Mouse (Mus musculus): Measurements from ENCODE around the gene Ap1b1. TPM values are rescaled to one million over a fixed set of nuclear protein-coding genes. Genes with fewer than 3 reads are reported as not detected.
A peak's percentile ranks its signal among the peaks of the same experiment; 100 is the strongest.

Ap1b1 gene
- total RNA-seq, 2 experiments from 2014 or later, result 41.3 to 48.7 TPM

DNA sequence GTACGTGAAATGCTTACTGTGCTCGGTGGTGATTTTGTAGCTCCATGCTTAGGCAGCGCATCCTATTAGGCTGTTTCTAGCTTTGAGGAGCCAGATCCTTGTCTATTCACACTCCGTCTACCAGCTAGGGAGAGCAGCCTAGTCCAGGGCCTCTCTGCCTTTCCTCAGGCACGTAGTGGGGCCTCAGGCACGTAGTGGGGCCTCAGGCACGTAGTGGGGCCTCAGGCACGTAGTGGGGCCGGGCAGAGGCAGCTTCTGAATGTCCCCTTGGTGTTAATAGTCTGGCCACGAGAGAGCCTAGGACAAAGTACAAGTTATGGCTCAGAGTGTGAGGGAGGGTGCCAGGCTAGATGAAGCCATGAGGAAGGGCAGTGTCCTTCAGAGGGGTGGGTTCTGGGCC lies 46.1 kb downstream of the Ap1b1 start:
- DNase-seq (ENCODE audit: low spot score), result no peak

DNA sequence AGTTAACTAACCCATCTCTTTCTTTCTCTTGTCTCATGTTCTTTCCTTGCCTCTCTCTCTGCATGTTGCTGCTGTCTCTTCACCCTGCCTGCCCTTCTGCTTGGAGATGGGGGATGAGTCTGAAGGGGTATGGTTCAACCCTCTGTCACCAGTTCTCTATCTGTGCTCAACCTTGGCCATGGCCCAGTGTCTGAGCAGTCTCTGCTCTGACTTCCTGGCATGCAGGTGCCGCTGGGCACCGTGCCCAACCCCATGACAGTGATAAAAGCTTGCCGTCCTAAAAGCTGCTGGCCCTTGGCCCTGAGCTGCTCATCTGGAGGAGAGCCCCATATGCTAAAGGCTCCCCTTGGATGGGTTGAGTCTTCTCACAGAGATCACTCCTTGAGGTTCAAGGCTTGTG lies 46.5 kb downstream of the Ap1b1 start:
- peak; percentile 62 for DNase-seq (ENCODE audit: low spot score)

DNA sequence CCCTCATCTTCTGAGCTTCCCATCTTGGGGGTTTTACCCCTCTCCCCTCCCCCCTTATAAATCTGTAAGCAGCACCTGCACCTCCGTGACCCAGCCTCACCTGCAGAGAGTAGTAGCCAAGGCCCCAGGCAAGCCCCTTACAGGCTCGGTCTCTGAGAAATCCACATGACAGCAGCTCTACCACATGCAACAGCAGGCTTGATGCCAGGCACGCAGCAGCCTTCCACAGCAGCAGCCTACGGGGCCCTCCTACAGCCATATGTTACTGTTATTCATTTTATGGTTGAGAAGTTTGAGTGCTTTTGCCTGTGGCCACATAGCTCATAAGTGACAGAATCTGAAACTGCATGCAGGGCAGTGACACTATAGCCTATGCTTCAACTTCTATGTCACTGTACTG lies 48.8 kb downstream of the Ap1b1 start:
- no peak for DNase-seq (ENCODE audit: low spot score)

DNA sequence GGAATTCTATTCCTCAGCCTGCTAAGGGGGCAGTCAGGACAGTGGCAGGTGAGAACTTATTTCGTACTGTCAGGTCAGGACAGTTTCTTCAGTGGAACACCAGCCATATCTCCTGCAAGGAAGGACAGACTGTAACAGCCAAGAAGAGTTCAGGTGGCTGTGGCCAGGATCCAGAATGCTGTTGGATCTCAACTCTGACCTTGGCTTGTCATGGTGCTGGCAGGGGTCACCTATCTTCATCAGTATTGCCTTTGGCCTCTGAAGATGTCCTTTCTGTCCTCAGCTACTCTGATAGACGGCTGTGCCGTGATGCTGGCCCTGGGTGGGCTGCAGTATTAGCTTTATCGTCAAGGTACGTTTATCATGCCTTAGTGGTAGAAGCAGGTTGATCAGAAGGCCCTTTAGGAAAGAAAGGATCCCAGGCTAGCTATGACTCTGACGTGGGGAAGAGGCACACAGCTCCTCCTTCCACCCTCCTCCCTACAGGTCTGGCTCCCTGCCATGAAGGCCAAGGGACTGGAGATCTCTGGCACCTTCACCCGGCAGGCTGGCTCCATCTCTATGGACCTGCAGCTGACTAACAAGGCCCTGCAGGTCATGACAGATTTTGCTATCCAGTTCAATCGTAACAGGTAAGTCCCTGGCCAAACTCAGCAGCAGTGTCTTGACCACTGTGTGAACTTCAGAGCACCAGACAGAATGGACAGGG lies 50.7 kb downstream of the Ap1b1 start:
- DNase-seq (ENCODE audit: low spot score), result peak; percentile 55

DNA sequence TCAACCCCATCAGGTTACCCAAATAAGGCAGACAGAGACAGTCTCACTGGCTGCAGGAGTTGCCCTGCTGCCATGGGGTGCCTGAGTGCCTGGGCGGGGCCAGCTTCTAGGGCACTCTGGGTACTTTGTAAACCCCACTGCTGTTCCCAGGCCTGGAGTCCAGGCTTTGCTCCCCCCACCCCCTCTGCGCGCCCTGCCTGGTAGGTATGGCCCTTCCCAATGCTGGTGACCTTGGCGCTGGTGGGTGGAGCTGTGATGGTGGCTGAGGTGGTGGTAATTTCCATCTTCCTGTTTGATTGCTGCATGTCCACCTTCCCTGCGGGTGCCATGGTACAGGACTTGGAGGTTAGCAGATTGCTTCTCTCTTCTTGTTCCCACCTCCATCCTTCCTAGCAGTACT lies 54.0 kb downstream of the Ap1b1 start:
- no peak for DNase-seq (ENCODE audit: low spot score)

DNA sequence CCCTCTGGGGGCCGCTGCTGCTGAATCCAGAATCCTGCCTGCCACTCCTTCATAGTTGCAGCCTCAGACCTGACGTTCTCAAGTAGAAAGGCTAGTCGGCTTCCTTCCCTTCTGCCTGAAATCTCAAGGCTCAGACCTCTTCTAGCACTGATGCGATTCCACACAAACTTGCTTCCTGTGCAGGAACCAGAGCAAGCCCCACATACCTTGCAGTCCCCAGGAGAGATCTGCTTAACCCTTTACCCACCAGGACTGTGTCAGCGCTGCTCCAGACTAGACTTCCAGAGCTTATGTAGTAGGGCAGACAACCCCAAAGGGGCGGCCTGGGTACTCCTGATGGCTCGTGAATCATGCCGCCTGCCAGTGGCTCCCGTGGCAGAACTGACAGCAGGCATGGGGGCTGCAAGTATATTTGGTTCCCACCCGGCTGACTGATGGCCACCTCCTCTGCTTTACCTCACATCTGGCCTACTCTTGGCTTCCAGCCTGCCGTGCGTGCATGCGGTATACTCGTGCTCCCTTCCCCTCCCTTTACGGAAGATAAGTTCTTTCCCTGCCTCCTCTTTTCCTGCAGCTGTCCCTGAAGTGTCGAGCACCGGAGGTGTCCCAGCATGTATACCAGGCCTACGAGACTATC lies 54.6 kb downstream of the Ap1b1 start:
- no peak for DNase-seq (ENCODE audit: low spot score)

DNA sequence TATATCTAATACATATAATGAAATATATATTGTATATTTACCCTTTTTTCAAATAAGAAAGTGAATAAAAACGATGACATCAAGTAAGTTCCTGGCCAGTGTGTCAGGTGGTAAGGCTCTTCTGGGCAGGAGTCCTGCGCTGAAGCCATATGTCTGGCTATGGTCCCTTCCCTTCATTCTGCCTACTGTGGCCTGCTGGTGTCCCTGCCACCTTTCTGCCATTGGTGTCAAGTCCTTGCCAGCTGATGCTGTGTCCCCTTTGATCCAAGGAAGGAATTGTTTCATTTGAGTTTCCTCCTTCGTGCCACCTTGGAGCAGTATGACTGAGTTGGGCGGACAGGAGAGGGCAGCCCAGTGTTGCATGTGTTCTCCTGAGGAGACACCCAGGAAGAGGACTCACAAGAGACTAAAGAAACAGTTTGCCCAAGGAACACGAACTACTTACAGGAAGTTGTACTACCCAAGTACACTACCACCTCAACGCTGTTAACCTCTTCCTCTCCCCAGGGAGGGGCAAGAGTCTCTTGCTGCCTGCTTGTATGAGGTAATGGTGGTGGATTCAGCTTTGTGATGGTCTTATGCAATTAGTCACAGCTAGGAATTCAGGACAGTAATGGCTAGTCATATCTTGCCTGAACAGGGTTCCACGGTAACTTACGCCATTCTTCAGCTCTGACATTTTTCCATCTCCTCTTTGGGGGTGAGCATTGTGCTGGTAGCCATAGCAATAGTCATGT lies 56.2 kb downstream of the Ap1b1 start:
- no peak for DNase-seq (ENCODE audit: low spot score)

DNA sequence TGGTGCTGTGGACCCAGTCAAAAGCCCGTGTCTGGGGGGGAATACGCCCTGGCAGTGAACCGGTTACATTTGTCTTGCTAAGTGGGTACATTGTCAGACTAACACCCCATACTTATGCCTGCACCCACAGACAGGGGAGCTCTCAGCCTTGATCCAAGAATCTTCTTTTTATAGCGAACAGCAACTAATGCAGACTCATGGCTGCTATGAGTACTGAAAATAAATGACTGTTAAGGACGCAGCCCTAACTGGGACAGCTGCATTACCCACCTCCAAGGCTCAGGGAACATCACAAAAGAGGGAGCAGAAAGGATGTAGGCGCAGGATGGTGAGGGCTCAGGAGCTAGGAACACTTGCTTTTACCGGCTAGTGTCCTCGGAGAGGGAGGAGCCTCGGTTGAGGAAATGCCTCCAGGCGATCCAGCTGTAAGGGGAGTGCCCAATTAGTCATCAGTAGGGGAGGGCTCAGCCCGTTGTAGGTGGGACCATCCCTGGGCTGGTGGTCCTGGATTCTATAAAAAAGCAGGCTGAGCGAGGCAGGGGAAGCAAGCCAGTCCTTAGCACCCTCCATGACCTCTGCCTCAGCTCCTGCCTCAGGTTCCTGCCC lies 59.8 kb downstream of the Ap1b1 start:
- DNase-seq (ENCODE audit: low spot score), result no peak

DNA sequence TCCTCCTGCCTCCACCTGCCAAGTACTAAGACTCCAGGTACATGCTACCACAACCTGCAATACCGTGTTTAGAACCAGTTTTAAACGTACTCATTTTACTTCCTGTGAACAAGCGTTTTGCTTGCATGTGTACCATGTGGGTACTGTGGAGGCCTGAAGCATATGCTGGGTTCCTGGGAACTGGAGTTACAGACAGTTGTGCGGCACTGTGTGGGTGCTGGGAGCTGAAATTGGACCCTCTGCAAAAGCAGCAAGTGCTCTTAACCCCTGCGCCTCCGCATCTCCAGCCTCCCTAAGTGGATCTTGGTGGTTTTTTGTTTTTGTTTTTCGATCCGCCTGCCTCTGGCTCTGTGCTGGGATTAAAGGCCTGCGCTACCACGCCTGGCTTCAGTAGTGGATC lies 65.0 kb downstream of the Ap1b1 start:
- no peak for DNase-seq (ENCODE audit: low spot score)

DNA sequence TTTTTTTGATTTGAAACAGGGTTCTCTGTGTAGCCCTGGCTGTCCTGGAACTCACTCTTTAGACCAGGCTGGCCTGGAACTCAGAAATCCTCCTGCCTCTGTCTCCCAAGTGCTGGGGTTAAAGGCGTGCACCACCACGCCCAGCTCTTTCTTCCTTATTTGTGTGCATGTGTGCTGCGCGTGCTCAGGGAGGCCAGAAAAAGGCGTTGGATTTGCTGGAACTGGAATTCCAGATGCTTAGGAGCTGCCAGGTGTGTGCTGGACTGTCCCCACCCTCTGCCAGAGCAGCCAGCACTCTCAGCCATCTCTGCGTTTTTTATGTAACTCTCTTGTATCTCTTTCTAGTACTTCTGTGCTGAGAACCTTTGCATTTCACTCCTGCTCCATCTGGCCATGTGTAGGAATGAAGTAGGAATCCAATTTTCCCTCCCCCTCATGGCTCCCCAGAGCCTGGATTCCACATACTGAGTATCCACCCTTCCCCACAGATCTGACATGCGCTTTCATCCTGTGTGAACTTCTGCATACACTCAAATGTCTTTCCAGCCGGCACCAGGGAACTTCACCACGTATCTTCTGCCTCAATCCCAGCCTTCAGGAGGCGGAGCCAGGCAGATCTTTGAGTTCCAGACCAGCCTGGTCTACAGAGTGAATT lies 65.7 kb downstream of the Ap1b1 start:
- no peak for DNase-seq (ENCODE audit: low spot score)

DNA sequence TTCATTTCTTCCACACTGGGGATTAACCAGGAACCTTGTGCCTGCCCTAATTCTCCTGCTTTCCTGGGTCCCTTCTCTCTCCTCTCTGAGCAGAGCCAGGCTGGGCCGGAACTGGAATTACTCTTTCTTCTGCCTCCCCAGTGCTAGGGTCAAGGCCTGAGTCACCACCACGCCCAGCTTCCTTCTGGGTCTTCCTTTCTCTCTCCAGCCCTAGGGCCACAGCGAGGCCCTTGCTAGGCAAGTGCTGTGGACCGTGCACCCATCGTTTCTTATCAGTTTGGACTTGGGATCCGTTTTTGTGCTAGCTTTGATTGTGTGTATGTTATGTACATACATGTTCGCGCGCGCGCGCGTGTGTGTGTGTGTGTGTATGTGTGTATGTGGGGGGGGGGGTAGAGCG lies 67.5 kb downstream of the Ap1b1 start:
- DNase-seq (ENCODE audit: low spot score), result no peak

DNA sequence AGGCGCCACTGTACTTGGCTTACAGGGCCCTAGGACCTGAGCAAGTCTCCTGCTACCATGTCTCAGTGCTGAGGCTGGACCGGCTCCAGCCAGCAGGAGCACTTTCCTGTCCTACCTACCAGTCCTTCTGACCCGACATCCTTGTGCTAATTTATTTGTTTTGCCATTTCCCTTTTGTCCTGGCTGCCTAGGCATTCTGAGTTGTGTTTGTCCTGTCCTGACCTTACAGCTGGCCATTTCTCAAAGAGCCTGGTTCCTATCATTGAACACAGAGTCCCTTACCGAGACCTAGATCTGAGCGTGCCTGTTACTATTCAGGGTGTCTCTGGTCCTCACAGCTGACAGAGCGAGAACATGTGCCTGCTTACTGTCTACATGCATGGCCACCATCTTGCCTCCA lies 68.2 kb downstream of the Ap1b1 start:
- DNase-seq (ENCODE audit: low spot score), result no peak

DNA sequence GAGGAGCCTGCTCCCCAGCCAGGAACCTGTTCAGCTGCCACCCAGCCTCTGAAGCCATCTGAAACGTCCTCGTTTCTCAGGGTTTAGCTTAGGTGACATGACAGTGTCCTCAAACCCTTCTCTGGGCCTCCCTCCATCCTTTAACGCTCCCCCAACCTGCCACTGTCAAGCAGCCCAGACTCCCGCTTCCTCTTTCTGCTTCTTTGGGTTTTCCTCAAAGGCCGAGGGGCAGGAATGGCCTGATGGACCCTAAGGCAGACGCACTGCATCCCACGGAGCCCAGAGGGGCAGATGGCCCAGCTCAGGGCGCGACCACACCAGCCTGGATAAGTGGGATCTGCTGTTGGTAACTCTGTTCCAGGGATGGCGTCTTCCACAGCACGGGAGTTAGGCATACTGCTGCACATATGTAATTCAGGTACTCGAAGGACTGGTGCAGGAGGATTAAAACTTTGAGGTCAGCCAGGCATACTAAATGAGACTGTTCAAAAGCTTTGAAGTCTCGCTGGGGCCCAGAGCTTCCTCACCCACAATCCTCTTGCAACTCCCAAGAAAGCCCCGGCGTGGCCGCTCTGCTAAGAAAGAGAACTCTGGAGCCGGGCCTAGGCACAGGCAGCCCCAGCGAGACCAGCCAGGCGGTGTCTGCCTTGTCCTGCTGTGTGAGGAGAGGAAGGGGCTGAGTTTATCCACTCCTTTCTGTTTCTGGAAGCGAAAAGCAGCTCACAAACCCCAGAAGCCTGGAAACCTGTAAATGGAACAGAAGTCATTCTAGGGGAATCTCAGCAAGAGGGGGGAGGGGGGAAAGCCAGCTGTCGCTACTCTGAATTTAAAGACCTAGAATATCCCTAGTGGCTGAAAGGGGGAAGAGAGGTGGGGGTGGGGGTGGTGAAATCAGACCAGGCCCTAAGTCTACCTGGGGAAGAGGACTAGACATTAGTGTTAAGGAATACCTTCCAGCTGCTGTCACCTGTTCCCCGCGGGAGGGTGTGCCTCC lies 69.6 kb downstream of the Ap1b1 start:
- DNase-seq (ENCODE audit: low spot score), result no peak

DNA sequence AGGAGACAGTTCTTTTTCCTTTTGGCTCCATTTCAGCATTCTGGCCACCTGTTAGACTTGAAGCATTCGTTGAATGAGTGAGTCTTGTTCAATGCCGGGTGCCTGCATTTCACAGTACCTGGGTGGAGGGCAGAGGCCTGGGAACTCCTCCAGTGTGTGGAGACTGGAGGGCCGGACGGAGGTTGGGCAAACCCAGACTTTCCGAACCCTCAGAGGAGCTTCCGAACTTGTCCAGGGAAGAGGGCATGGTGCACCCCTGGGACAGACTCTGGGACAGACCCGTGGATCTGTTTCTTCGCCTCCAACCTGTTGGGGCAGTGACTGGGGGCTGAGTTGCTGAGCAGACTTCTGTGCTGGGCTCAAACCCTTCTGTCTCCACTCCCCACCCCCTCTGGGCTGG lies 70.4 kb downstream of the Ap1b1 start:
- no peak for DNase-seq (ENCODE audit: low spot score)

DNA sequence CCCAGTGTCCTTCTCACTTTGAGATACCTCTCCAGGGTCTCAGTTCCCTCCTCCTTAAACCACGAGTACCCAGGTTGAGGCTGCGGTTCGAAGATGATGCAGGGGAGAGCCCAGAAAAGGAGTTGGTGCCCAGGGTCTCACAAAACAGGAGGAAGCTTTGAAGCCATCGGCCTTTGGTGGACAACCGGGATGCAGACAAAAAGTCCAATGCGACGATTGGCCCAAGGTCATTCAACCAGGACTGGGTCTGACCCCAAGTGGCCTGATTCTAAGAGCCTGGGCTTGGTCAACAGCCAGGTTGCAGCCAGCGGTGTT lies 70.9 kb downstream of the Ap1b1 start:
- no peak for DNase-seq (ENCODE audit: low spot score)

DNA sequence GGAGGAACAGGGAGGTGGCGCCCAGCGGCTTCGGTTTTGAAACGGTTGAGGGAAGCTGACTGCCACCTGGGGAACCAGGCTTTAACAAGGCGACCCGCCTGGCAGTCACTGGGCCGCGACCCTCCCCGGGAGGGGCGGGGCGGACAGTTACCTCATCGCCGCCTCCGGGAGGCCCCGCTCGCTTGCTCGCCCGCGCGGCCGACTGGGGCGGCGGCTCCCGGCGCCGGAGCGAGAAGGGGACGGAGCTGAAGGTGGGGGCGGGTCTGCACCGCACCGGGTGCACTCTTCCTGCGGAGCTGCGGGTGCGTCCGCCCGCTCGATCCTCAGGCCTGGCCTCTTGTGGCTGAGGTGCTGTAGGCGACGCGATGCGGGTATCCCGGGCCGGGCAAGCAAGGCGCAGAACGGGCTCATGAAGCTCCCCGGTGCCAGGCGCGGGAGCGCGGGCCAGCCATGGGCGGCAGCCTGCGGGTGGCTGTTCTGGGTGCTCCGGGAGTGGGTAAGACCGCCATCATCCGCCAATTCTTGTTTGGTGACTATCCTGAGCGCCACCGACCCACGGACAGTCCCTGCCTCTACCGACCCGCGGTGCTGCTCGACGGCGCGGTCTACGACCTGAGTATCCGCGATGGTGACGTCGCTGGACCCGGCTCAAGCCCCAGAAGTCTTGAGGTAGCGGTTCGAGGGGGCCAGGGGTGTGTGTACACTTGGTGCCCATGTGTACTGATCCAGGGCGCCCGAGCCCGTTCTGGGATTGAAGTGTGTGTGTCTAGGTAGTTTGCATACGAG lies 71.4 kb downstream of the Ap1b1 start, which contains the start of gene Rasl10a:
Rasl10a (plus strand) TSS at position 273 of the 786 bp plus-strand sequence.
- no peak for DNase-seq (ENCODE audit: low spot score)

DNA sequence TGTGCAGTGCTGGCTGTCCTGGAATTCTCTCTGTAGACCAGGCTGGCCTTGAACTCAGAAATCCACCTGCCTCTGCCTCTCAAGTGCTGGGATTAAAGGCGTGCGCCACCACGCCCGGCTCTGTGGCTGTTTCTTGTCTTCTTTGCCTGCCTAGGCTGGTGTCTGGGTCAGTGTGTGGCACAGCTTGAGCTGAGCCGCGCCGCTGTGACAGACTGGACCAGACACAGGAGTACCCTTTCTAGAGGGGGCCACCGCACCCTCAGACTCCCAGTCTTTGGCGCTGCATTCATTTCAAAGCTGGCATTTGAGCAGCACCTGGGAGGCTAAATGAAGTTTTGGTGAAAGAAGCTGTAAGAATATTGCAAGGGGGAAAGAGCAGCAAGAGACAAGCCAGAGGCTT lies 72.2 kb downstream of the Ap1b1 start:
- DNase-seq (ENCODE audit: low spot score), result no peak

DNA sequence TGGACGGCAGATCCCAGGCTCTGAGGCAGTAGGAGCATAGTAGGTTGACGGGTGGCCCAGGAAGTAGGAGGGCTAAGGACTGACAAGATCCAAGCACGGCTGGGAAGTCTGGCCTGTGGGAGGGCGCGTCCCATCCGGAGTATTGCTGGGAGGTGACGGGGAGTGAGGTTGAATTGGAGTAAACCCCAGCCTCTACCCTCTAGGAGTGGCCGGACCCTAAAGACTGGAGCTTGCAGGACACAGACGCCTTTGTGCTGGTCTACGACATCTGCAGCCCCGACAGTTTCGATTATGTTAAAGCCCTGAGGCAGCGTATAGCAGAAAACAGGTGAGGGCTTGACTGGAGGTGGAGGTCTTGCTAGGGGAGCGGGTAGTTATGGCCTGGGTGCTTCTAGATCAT lies 72.6 kb downstream of the Ap1b1 start:
- DNase-seq (ENCODE audit: low spot score), result no peak

DNA sequence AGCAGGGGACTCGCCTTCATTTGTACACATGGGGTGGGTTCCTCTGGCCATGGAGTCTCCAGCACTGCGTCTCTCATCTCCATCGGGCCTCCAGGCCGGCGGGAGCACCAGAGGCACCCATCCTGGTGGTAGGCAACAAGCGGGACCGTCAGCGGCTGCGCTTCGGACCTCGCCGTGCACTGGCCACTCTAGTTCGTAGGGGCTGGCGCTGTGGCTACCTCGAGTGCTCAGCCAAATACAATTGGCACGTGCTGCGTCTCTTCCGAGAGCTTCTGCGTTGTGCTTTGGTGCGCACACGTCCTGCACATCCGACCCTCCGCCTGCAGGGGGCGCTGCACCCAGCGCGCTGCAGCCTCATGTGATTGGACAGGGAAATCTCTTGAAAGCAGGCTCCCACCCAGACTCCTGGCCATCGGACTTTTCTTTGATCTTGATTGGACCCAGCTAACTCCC lies 73.1 kb downstream of the Ap1b1 start:
- DNase-seq (ENCODE audit: low spot score), result no peak
